Mouse (Mus musculus) embryonic facial prominence, embryonic 13.5 days (tissue): ENCODE data around the gene Ces1d. TPM values are rescaled to one million over a fixed set of nuclear protein-coding genes. Genes with fewer than 3 reads are reported as not detected.

ENCODE experiments used
- ATAC-seq: fragments of 200-750 bp; cut with Nextera tagmentation; 2 replicates; pipeline ENCODE4 v1.8.0; 2017; ENCODE audit warnings: low read depth; ENCODE audit not compliant: insufficient number of reproducible peaks, insufficient read depth, low FRiP score, low TSS enrichment
- H3K27ac ChIP-seq: fragments of 300-500 bp; sonication (generic); 2 replicates; pipeline ENCODE4 v1.5.1; 2015; ENCODE audit warnings: moderate library complexity, mild to moderate bottlenecking, inconsistent platforms
- H3K27me3 ChIP-seq: fragments of 300-500 bp; sonication (generic); 2 replicates; pipeline ENCODE4 v1.6.1; 2015; ENCODE audit warnings: mild to moderate bottlenecking, inconsistent platforms
- H3K36me3 ChIP-seq: fragments of 300-500 bp; sonication (generic); 2 replicates; pipeline ENCODE4 v1.6.1; 2015; ENCODE audit warnings: mild to moderate bottlenecking, inconsistent platforms
- H3K4me1 ChIP-seq: fragments of 300-500 bp; sonication (generic); 2 replicates; pipeline ENCODE4 v1.6.1; 2015; ENCODE audit warnings: inconsistent platforms
- H3K4me2 ChIP-seq: fragments of 300-500 bp; sonication (generic); 2 replicates; pipeline ENCODE4 v1.6.1; 2015; ENCODE audit warnings: moderate library complexity, mild to moderate bottlenecking, inconsistent platforms
- H3K4me3 ChIP-seq: fragments of 300-500 bp; sonication (generic); 2 replicates; pipeline ENCODE4 v1.5.1; 2015; ENCODE audit warnings: mild to moderate bottlenecking, inconsistent platforms
- H3K9ac ChIP-seq: fragments of 300-500 bp; sonication (generic); 2 replicates; pipeline ENCODE4 v1.6.1; 2015; ENCODE audit warnings: mild to moderate bottlenecking, inconsistent platforms
- H3K9me3 ChIP-seq: fragments of 300-500 bp; sonication (generic); 2 replicates; pipeline ENCODE4 v1.6.1; 2016; ENCODE audit warnings: inconsistent platforms
- WGBS: fragments of 180-500 bp; shearing (Covaris S2); methylation state at CpG from one replicate; pipeline ENCODE4 v1.1.7; 2015; ENCODE audit warnings: mixed read lengths; 5-methylcytosine and 5-hydroxymethylcytosine counted together
- polyA plus RNA-seq: library from polyadenylated mRNA; unstranded; fragments of >200 nt; fragmentation: Nextera tagmentation; extraction: Ambion mirVana; gene quantifications from 2 replicates; pipeline ENCODE4 v1.2.1, GENCODE M21; 2015

The Ces1d gene
- polyA plus RNA-seq, 1 experiment from 2014 or later: 2.4 TPM

GRCm38 (mm10) chr8:93131233-93131980, 66.2 kb downstream of the Ces1d start, which contains the start of gene Ces1c:
Gene Ces1c, minus strand, starts transcription at chr8:93131283.
- Histone ChIP-seq H3K9me3 (no peaks in the 10 kb centered on the region), H3K4me2 (no peak within 1 kb of the TSS), H3K27me3 (no peaks in the 10 kb centered on the region), H3K36me3 (no peaks in the 10 kb centered on the region), H3K27ac (no peak within 1 kb of the TSS), H3K4me1 (no peaks in the 10 kb centered on the region), H3K4me3 (no peak within 1 kb of the TSS), H3K9ac (no peak within 1 kb of the TSS)
- 86% methylated on average over 3 of the region's 3 CpGs for WGBS
- ATAC-seq: no peak

DNA sequence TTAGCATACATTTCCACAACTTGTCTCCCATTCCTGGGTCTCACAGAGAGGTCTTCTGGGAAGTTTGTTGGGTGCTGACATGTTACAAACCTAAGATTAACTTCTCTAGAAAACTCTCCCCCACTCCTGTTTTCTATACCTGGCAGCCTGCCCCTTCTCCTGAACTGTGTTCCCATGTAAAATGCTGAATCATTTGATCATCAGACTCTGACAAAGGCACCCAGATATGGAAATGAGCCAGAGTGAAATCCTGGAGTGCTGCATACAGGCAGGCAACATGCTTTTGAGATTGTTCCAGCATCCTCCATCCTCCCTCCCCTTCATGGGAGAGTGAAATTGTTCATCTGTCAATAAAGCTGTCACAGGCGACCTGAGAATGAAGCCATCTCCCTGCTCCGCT, 71.2 kb downstream of the Ces1d start:
- no peak for ATAC-seq

GRCm38 (mm10) chr8:93122005-93122404, 75.6 kb downstream of the Ces1d start:
- Histone ChIP-seq H3K36me3 (no peaks in the 10 kb centered on the region), H3K9ac (no peak overlapping the region), H3K4me1 (no peaks in the 10 kb centered on the region), H3K27me3 (no peaks in the 10 kb centered on the region), H3K4me2 (no peak overlapping the region), H3K27ac (no peak overlapping the region), H3K9me3 (no peaks in the 10 kb centered on the region), H3K4me3 (no peak overlapping the region)
- no peak for ATAC-seq
- 91% methylated on average over 1 of the region's 1 CpGs for WGBS

More for the DNA sequence above, 71.2 kb downstream of the Ces1d start:
- Histone ChIP-seq H3K4me2 (no peak overlapping the region), H3K4me3 (no peak overlapping the region), H3K27me3 (no peaks in the 10 kb centered on the region), H3K27ac (no peak overlapping the region), H3K36me3 (no peaks in the 10 kb centered on the region), H3K9ac (no peak overlapping the region), H3K4me1 (no peaks in the 10 kb centered on the region), H3K9me3 (no peaks in the 10 kb centered on the region)
- WGBS: 86% methylated on average over 2 of the region's 2 CpGs

Other genes with a start within 250 kb of the Ces1d start
- gene Slc6a2, start 237.8 kb downstream of the Ces1d start, polyA plus RNA-seq: 0.74 and 0.87 TPM in 2 replicates
- 0.25 TPM in 1 of 2 replicates, not detected in the other for gene Ces1a, start 149.6 kb downstream of the Ces1d start, polyA plus RNA-seq
- not detected in 2 replicates for gene Ces1b, start 117.8 kb downstream of the Ces1d start, polyA plus RNA-seq
- gene Ces1c, start 66.6 kb downstream of the Ces1d start, polyA plus RNA-seq: 0.17 TPM in 1 of 2 replicates, not detected in the other
- gene Ces1e, start 31.8 kb upstream of the Ces1d start, polyA plus RNA-seq: not detected in 2 replicates
- gene Ces1f, start 81.9 kb upstream of the Ces1d start, polyA plus RNA-seq: not detected in 2 replicates
- gene Ces1g, start 139.5 kb upstream of the Ces1d start, polyA plus RNA-seq: not detected in 2 replicates
- gene Ces1h, start 181.9 kb upstream of the Ces1d start, polyA plus RNA-seq: not detected in 2 replicates